Mouse (Mus musculus) liver, postnatal 0 days (tissue): ENCODE results near the gene Tnfaip8l2. TPM values are rescaled to one million over a fixed set of nuclear protein-coding genes. Genes with fewer than 3 reads are reported as not detected.
"Not testable (repeated sequence)": the region's sequence is repeated elsewhere in the genome, so short reads cannot be mapped to it uniquely, and the experiment has no call there.

ENCODE experiments used
- ATAC-seq: fragments of 200-750 bp; cut with Nextera tagmentation; 2 replicates; pipeline ENCODE4 v1.8.0; 2017; ENCODE audit warnings: mild to moderate bottlenecking, moderate library complexity
- DNase-seq: peaks from one replicate; pipeline ENCODE4 v3.0.0-alpha.2; 2016
- H3K27ac ChIP-seq: fragments of 300-500 bp; sonication (generic); 2 replicates; pipeline ENCODE4 v1.5.1; 2014; ENCODE audit warnings: antibody characterized with exemption, moderate library complexity, mild to moderate bottlenecking, low read depth
- H3K27me3 ChIP-seq: fragments of 300-500 bp; sonication (generic); 2 replicates; pipeline ENCODE4 v1.6.1; 2014; ENCODE audit warnings: low read length, control low read depth, mixed read lengths; ENCODE audit not compliant: insufficient read depth
- H3K36me3 ChIP-seq: fragments of 300-500 bp; sonication (generic); replicated peaks from 2 replicates; pipeline ENCODE4 v1.6.1; 2014; ENCODE audit warnings: mild to moderate bottlenecking, control low read depth, low read length, moderate library complexity, mixed read lengths; ENCODE audit not compliant: insufficient read depth
- H3K4me1 ChIP-seq: fragments of 300-500 bp; sonication (generic); 2 replicates; pipeline ENCODE4 v1.6.1; 2014; ENCODE audit warnings: antibody characterized with exemption, mild to moderate bottlenecking, control low read depth; ENCODE audit not compliant: insufficient read depth
- H3K4me2 ChIP-seq: fragments of 300-500 bp; sonication (generic); 2 replicates; pipeline ENCODE4 v1.6.1; 2014; ENCODE audit warnings: low read depth, mild to moderate bottlenecking, low read length, moderate library complexity, mixed read lengths
- H3K4me3 ChIP-seq: fragments of 300-500 bp; sonication (generic); 2 replicates; pipeline ENCODE4 v1.5.1; 2014; ENCODE audit warnings: low read depth, low read length
- H3K9ac ChIP-seq: fragments of 300-500 bp; sonication (generic); replicated peaks from 2 replicates; pipeline ENCODE4 v1.6.1; 2014; ENCODE audit warnings: mild to moderate bottlenecking, moderate library complexity
- H3K9me3 ChIP-seq: fragments of 300-500 bp; sonication (generic); 2 replicates; pipeline ENCODE4 v1.6.1; 2016; ENCODE audit warnings: mild to moderate bottlenecking, control low read depth, low read length, mixed read lengths
- CTCF ChIP-seq: sonication (generic); IDR thresholded peaks from 2 replicates; pipeline ENCODE4 v1.5.1; 2016; ENCODE audit warnings: antibody characterized with exemption, low read depth
- EP300 ChIP-seq: IDR thresholded peaks from 2 replicates; pipeline ENCODE4 v1.6.1; 2016; ENCODE audit warnings: antibody characterized with exemption, low read depth, mild to moderate bottlenecking
- WGBS: fragments of 180-500 bp; shearing (Covaris S2); extraction: QIAGEN DNeasy Blood & Tissue Kit; methylation state at CpG from one replicate; pipeline ENCODE4 v1.1.7; 2014; ENCODE audit not compliant: insufficient replicate concordance; 5-methylcytosine and 5-hydroxymethylcytosine counted together
- polyA plus RNA-seq: library from polyadenylated mRNA; unstranded; fragments of >200 nt; fragmentation: Nextera tagmentation; extraction: Ambion mirVana; gene quantifications from 2 replicates; pipeline ENCODE4 v1.2.1, GENCODE M21; 2015

The Tnfaip8l2 gene
- polyA plus RNA-seq, 1 experiment from 2014 or later: 13.0 TPM

DNA sequence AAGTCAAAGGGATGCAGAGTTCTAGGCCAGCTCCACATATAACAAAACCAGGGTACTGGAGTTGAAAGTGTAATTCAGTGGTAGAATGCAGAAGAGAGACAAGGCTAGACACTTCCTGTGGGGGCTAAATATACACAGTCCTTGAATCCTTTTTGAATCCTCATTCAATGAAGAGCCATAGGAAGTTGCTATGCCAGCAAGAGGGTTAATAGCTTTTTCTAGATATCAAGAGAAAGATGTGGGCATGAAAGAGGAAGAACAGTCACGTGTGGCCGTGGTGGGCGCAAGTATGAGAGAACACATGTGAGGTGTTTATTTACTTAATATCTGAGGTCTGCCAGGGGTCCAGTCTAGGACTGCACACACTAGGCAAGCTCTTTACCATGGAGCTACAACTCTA lies 5.8 kb downstream of the Tnfaip8l2 start:
- ATAC-seq: no peak
- Histone ChIP-seq H3K4me2 (peak overlapping the region; percentile 70), H3K27ac (no peak overlapping the region), H3K27me3 (no peaks in the 10 kb centered on the region), H3K9ac (no peak overlapping the region), H3K9me3 (no peaks in the 10 kb centered on the region), H3K4me1 (peaks cover 37% of the 10 kb centered on the region), H3K4me3 (no peak overlapping the region), H3K36me3 (peaks cover 22% of the 10 kb centered on the region; the same call in 1 of the 2 replicates)
- DNase-seq: no peak
- TF ChIP-seq CTCF (no peak), EP300 (no peak)
- WGBS: 54% methylated on average over 3 of the region's 3 CpGs

DNA sequence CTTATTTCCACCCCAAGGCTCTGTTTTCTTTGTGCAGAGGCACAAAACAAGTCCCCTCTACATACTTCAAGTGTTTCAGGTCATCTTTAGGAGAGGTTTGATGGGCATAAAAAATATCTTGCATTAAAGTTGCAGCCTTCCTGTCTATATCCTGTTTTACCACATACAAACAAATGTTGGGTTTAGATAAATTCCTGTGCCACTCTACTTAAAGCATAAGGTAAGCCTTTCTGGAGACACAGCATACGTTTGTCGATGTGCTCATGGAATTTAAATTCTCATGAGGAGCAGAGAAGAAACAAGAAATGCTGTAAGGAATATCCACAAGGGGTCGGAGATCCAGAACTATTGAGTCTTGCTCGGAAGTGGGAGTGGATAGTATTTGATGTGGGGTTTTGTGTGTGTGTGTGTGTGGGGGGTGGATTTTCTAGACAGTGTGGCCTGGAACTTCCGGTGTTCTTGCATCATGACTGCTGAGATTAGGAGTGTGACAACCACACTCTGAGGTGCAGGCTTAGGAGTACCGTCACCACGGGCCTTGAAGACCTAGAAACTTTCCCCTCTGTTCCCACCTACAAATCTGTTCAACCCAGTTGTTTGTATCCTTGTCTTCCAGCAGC lies 6.6 kb downstream of the Tnfaip8l2 start:
- H3K4me2 ChIP-seq: peak overlapping the region; percentile 70
- 35% methylated on average over 7 of the region's 7 CpGs for WGBS
- no peak for TF ChIP-seq CTCF
- TF ChIP-seq EP300: no peak
- H3K27me3 ChIP-seq: no peaks in the 10 kb centered on the region
- DNase-seq: peak; percentile 34
- ATAC-seq: no peak
- H3K9ac ChIP-seq: peak overlapping the region; percentile 51; the same call in 1 of the 2 replicates
- no peaks in the 10 kb centered on the region for H3K9me3 ChIP-seq
- peaks cover 37% of the 10 kb centered on the region for H3K4me1 ChIP-seq
- peak overlapping the region; percentile 52 for H3K4me3 ChIP-seq
- H3K27ac ChIP-seq: peak overlapping the region; percentile 49
- peaks cover 20% of the 10 kb centered on the region; the same call in 1 of the 2 replicates for H3K36me3 ChIP-seq

DNA sequence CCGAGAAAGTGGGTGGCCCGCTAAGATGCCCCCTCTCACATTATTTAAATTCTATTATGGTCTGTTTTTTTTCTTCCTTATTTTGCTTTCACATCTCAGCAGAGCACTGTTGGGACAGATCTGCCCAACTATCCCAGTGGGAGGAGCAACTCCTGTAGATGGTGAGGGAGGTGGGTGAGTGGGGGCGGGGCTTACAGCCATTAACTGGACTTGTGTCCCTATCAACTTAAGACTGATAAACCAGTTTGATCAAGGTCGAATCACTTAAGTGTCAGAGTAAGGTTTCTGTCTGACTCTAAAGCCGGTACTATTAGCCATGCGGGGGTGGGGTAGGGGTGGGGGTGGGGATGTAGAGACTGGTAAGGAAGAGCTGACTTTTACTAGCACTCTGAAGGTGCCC lies 7.1 kb downstream of the Tnfaip8l2 start:
- Histone ChIP-seq H3K36me3 (peaks cover 20% of the 10 kb centered on the region; the same call in 1 of the 2 replicates), H3K4me1 (peaks cover 35% of the 10 kb centered on the region), H3K4me3 (peak overlapping the region; percentile 52), H3K27me3 (no peaks in the 10 kb centered on the region), H3K9ac (peak overlapping the region; percentile 51), H3K9me3 (no peaks in the 10 kb centered on the region), H3K27ac (peak overlapping the region; percentile 49), H3K4me2 (peak overlapping the region; percentile 70)
- DNase-seq (peak; percentile 78), ATAC-seq (0 out of 2 replicates have a peak, but pooled peaks have one; percentile 20)
- 4% methylated on average over 6 of the region's 6 CpGs for WGBS
- TF ChIP-seq EP300: no peak

DNA sequence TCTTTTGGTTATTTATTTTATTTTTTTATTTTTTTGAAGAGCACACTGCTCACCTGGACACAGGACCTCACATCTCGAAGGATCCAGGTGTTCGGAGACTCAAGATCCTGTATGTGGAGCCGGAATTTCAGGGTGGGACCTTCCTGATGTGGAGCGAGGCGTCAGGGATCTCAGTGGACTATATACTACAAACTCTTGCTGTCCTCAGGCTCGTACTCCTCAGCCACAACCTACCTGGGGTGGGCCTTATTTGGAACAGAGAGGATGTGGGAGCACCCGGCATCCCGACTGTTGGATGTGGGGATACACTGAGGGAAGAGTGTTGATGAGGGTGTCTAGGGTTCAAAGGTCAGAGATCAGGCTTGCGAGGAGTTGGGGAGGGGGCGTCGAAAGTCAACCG lies 8.0 kb downstream of the Tnfaip8l2 start:
- H3K4me1 ChIP-seq: peaks cover 29% of the 10 kb centered on the region
- peaks cover 21% of the 10 kb centered on the region for H3K36me3 ChIP-seq
- H3K4me2 ChIP-seq, H3K9me3 ChIP-seq, H3K27ac ChIP-seq, DNase-seq, H3K9ac ChIP-seq, H3K27me3 ChIP-seq: not testable (repeated sequence)
- ATAC-seq: peak; percentile 44
- H3K4me3 ChIP-seq: peak overlapping the region; percentile 65
- no CpG with 5 or more reads among the region's 12 CpGs for WGBS

DNA sequence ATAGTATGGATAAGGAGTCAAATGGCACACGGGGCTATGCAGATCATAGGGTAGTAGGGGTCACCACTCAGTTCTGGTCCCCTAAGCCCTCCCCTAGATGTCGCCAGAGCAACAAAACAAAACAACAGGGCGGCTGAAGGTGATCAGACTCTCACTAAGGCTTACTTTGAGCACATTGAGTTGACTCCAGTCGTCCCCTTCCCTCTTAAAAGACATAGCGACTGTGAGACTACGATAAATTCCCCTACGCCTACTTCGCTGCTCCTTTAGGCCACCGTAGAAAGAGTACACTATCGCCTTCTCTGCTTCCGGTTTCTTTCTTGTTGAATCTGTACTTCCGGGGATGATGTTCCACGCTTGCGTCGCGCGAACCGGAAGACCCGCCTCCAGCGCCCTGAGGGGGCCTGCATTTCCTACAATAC lies 8.5 kb downstream of the Tnfaip8l2 start, which contains the start of the genes Scnm1 and Lysmd1:
Scnm1 (minus strand) TSS at position 332 of the 422 bp plus-strand sequence.
Lysmd1 (plus strand) TSS at position 409 of the 422 bp plus-strand sequence.
- H3K9ac ChIP-seq: peak within 1 kb of the TSS; percentile 68
- no peaks in the 10 kb centered on the region for H3K9me3 ChIP-seq
- peaks cover 23% of the 10 kb centered on the region for H3K36me3 ChIP-seq
- ATAC-seq: peak; percentile 96
- peak within 1 kb of the TSS; percentile 79 for H3K4me2 ChIP-seq
- TF ChIP-seq EP300 (peak; percentile 73), CTCF (peak; percentile 44)
- H3K27me3 ChIP-seq: no peaks in the 10 kb centered on the region
- H3K4me3 ChIP-seq: peak within 1 kb of the TSS; percentile 65
- DNase-seq: peak; percentile 93
- 0% methylated on average over 20 of the region's 20 CpGs for WGBS
- H3K4me1 ChIP-seq: peaks cover 29% of the 10 kb centered on the region
- peak within 1 kb of the TSS; percentile 55 for H3K27ac ChIP-seq

DNA sequence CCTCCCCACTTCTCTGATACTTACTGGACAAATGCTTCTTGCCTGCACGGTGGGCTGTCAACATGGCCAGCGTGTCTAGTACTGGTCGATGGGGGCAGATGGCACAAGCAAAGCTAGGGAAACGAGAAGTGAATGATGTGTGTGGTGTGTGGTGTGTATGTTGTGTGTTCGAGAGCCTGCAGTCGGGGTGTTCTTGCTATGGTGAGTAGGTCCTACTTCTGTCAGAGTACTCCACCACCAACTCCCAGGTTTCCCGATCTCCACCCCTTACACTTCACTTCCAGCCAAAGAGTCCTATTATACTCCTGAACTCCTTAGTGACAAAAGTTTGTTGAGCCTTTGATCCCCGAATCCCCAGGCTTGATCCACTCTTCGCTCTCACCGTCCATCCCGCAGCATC lies 9.0 kb downstream of the Tnfaip8l2 start:
- Histone ChIP-seq H3K27ac (peak overlapping the region; percentile 55), H3K4me1 (peaks cover 29% of the 10 kb centered on the region), H3K36me3 (peaks cover 23% of the 10 kb centered on the region), H3K27me3 (no peaks in the 10 kb centered on the region), H3K9ac (peak overlapping the region; percentile 68), H3K4me2 (peak overlapping the region; percentile 79), H3K4me3 (peak overlapping the region; percentile 65), H3K9me3 (no peaks in the 10 kb centered on the region)
- no peak for TF ChIP-seq CTCF
- WGBS: 53% methylated on average over 11 of the region's 11 CpGs
- DNase-seq: no peak
- ATAC-seq: no peak
